Mouse (Mus musculus): ENCODE data around the gene Uck2. TPM values are rescaled to one million over a fixed set of nuclear protein-coding genes. Genes with fewer than 3 reads are reported as not detected.

The Uck2 gene
- total RNA-seq, 2 experiments from 2014 or later: 36.5 to 36.7 TPM

- Histone ChIP-seq H3K4me3 (no peak overlapping the region), H3K27ac (no peak overlapping the region)
- TF ChIP-seq CTCF (conservative IDR thresholded peaks at IDR 0.05): no peak
- DNase-seq (ENCODE audit: low spot score in 2 of 2): no peak
These were observed 5.9 kb downstream of the Uck2 start for GRCm38 (mm10) chr1:167279160-167279715.

DNA sequence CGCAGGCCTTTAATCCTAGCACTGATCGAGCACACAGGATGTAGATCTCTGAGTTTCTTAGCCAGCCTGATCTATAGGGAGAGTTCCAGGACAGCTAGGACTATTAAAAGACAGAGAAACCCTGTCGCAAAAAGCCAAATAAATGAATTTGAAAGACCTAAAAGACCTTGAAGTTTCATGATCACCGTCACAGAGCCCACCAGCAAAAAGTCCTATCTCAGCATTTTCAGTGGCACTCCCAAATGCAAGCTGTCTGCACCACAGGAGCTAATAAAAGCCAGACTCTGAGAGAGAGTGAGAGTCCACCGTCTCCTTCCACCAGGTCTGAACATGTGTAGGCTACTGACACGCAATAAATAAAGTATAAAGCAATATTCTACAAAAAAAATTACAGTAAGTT is 6.7 kb downstream of the Uck2 start:
- no peak overlapping the region for H3K4me3 ChIP-seq
- no peak for DNase-seq (ENCODE audit: low spot score in 2 of 2)
- H3K27ac ChIP-seq: no peak overlapping the region
- TF ChIP-seq CTCF (conservative IDR thresholded peaks at IDR 0.05): no peak

DNA sequence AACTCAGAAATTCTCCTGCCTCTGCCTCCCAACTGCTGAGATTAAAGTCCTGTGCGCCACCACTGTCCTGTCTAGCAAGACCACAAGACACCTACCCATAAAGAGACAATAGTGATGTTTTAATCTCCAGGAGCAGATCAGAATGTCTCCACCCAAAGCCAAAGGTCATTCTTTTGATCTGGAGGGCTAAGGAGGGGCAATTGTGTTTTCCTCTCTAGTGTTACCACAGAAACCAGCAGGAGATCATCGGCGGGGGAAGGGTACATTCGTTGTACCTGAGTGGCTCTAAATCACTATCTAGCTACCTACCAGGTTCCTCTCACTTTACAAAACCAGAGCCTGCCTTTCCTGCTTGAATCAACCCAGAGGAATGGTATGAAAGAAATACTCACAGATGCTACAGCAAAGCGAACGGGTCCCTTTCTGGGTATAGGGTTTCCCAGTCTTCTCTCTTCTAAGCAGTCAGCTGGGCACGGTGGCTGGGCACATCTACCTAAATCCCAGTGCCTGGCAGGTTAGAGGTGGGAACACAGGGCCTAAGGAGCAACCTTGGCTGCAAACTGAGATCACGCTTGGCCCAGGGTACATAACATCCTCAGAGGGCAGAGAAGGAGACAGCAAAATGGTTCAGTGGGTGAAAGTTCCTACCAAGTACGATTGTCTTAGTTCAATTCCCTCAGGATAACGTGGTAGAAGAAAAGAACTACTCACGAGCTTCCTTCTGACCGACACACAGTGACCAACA is 10.3 kb downstream of the Uck2 start:
- TF ChIP-seq CTCF (conservative IDR thresholded peaks at IDR 0.05): no peak
- no peak overlapping the region for H3K4me3 ChIP-seq
- no peak overlapping the region for H3K27ac ChIP-seq
- DNase-seq (ENCODE audit: low spot score in 2 of 2): no peak

- DNase-seq (ENCODE audit: low spot score in 2 of 2): no peak
- H3K27ac ChIP-seq: no peak overlapping the region
- H3K4me3 ChIP-seq: no peak overlapping the region; the same call in 1 of the 2 replicates
- TF ChIP-seq CTCF (conservative IDR thresholded peaks at IDR 0.05): no peak
These were observed 11.5 kb downstream of the Uck2 start for GRCm38 (mm10) chr1:167273380-167274163.

- no peak for TF ChIP-seq CTCF (conservative IDR thresholded peaks at IDR 0.05)
- H3K4me3 ChIP-seq: no peak overlapping the region
- H3K27ac ChIP-seq: no peak overlapping the region
- DNase-seq (ENCODE audit: low spot score in 2 of 2): no peak
These were observed 13.3 kb downstream of the Uck2 start for GRCm38 (mm10) chr1:167271841-167272240.

GRCm38 (mm10) chr1:167271304-167271703 is 13.8 kb downstream of the Uck2 start:
- no peak overlapping the region for H3K4me3 ChIP-seq
- no peak overlapping the region for H3K27ac ChIP-seq
- TF ChIP-seq CTCF (conservative IDR thresholded peaks at IDR 0.05): no peak
- no peak for DNase-seq (ENCODE audit: low spot score in 2 of 2)

DNA sequence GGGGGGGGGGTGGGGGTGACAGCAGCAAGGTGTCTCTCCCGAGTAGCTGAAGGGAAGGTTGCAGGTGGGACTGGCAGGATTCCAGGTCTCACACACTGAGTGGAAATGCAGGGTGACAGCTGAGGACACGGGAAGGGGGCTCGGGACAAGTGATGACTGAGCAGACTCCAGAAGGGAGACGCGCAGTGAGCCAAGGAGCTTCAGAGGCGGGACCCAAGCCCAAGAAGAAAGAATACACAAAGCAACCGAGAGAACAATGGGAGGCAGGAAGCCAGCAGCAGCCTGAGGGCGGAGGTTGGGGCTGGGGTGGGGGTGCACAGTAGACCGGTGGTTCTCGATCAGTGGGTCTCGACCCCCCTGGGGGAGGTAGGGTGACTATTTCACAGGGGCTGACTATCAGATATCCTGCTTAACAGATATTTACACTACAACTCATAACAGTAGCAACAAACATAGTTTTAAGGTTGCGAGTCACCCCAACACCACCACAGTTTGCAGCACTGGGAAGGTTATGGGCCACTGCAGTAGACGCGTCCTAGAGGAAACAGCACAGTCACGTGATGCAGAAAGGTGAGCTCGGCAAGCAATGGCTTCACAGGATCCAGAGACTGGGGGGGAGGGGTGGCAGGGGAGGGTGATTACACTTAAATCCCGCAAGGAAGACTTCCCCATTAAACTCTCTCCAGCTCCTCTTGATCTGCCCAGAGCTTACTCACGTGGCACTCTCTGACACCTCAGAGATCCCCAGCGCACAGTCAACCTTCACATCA is 14.6 kb downstream of the Uck2 start:
- DNase-seq (ENCODE audit: low spot score in 2 of 2): no peak
- H3K27ac ChIP-seq: peak overlapping the region; percentile 74
- TF ChIP-seq CTCF (conservative IDR thresholded peaks at IDR 0.05): no peak
- H3K4me3 ChIP-seq: peak overlapping the region; percentile 38

GRCm38 (mm10) chr1:167269856-167270270 is 15.3 kb downstream of the Uck2 start:
- 0 out of 2 replicates have a peak, but pooled peaks have one; percentile 18 for TF ChIP-seq CTCF (conservative IDR thresholded peaks at IDR 0.05)
- DNase-seq (ENCODE audit: low spot score in 2 of 2): peak; percentile 78 to 82
- Histone ChIP-seq H3K27ac (peak overlapping the region; percentile 75), H3K4me3 (peak overlapping the region; percentile 28; the same call in 1 of the 2 replicates)

DNA sequence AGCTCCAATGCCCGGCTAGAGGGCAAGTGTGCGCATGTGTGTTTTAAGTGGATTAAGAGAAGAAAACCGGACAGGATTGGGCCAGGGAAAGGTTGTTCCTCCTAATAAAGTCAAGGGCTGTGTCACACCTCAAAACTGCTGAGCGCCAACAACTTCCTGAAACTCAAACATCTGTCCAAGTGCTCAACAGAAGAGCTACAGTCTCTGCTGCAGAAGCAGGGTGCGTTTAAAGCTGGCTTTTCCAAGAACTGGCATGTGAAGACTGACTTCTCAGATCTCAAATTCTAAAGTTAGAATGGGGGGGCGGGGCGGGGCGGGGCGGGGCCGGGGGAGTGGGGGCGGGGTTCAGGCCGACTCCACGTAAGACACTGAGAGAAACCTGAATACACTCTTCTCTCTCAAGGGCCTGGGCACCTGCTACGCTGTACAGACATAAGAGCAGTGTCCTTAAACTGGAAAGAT is 15.7 kb downstream of the Uck2 start:
- Histone ChIP-seq H3K27ac (peak overlapping the region; percentile 75; the same call in 1 of the 2 replicates), H3K4me3 (no peak overlapping the region; the same call in 1 of the 2 replicates)
- no peak for DNase-seq (ENCODE audit: low spot score in 2 of 2)
- no peak for TF ChIP-seq CTCF (conservative IDR thresholded peaks at IDR 0.05)

DNA sequence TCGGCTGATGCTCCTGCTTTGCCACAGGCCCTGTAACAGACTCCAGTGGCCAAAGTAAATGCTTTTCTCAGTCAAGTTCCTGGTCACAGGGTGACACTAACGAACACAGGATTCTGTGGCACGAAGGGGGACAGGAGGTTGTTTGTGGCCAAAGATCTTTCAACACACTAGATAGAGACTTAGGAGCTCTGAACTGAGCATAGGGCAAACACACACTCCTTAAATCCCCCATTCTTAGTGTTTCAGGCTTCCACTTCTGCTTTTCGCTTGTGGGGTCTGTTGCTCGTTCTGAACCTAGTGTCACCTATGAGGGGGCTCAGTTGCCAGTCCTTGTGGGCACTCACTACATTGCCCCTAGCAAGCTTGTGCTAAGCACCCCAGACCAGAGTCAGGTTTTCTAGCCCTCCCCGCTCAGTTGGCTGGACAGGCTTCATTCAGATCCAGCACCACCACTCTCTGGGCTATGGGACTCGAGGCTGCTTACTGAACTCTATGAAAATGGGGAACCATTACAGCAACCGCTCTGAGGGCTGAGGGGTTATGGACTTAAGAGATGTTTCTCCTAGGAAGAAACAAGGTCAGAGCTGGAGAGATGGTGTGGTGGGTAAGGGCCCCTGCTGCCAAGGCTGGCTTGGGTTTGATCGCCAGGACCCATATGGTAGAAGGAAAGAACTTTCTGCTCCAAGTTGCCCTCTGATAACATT is 16.6 kb downstream of the Uck2 start:
- TF ChIP-seq CTCF (conservative IDR thresholded peaks at IDR 0.05): no peak

GRCm38 (mm10) chr1:167266720-167267119 is 18.4 kb downstream of the Uck2 start:
- no peak for DNase-seq (ENCODE audit: low spot score in 2 of 2)
- TF ChIP-seq CTCF (conservative IDR thresholded peaks at IDR 0.05): no peak
- no peak overlapping the region for H3K4me3 ChIP-seq
- no peak overlapping the region for H3K27ac ChIP-seq

More for the DNA sequence above, 16.6 kb downstream of the Uck2 start:
- Histone ChIP-seq H3K27ac (0 out of 2 replicates have a peak overlapping the region, but pooled peaks have one; percentile 14), H3K4me3 (no peak overlapping the region)
- DNase-seq (ENCODE audit: low spot score in 2 of 2): no peak

DNA sequence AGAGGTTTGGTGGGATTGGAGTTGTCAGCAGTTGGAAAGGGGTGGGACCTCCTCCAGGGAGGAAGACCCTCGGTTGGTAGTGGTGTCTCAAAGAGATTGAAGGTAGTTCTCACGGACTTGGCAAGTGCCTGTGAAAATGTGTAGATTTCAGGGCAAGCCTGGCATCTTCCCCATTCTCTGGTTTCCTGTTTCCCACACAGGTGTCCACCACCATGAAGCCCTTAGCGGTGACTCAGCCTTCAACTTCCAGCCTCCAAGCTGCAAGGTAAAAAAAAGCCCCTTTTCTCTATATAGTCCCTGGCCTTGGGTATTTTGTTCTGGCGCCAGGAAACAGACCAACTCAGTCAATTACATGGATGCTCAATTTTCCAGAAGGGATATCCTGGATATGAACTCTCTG is 19.8 kb downstream of the Uck2 start:
- no peak for TF ChIP-seq CTCF (conservative IDR thresholded peaks at IDR 0.05)
- no peak overlapping the region for H3K27ac ChIP-seq
- DNase-seq (ENCODE audit: low spot score in 2 of 2): no peak

More for the DNA sequence above, 19.8 kb downstream of the Uck2 start:
- no peak overlapping the region for H3K4me3 ChIP-seq

All from layer of hippocampus, adult 2 months (tissue).